Mouse (Mus musculus): ENCODE measurements around the gene Txk. TPM values are rescaled to one million over a fixed set of nuclear protein-coding genes. Genes with fewer than 3 reads are reported as not detected.

The Txk gene
- polyA plus RNA-seq (2014; fragmentation: Nextera tagmentation; extraction: Ambion mirVana) = 0.26 TPM in 1 of 2 replicates, not detected in the other

- WGBS = 80% methylated on average over 5 of the region's 5 CpGs
Observed at GRCm38 (mm10) chr5:72752585-72752984, at the start of gene Txk. TSS of gene Txk (minus strand) at chr5:72752777.

GRCm38 (mm10) chr5:72798563-72798962 lies 46.0 kb upstream of the Txk start:
- Histone ChIP-seq H3K9ac (ENCODE audit: low read depth, low read length) (no peak overlapping the region), H3K4me2 (replicated peaks; ENCODE audit: low read depth, low read length) (no peak overlapping the region), H3K4me1 (ENCODE audit: control insufficient read depth, insufficient read depth, low read length) (peaks cover 4% of the 10 kb centered on the region), H3K27ac (ENCODE audit: low read depth, low read length) (no peak overlapping the region), H3K36me3 (ENCODE audit: control insufficient read depth, insufficient read depth, low read length) (no peaks in the 10 kb centered on the region), H3K9me3 (ENCODE audit: control insufficient read depth, low read length) (no peaks in the 10 kb centered on the region), H3K4me3 (ENCODE audit: low read length) (no peak overlapping the region), H3K27me3 (ENCODE audit: control insufficient read depth, insufficient read depth, low read length) (no peaks in the 10 kb centered on the region)
- WGBS = 80% methylated on average over 4 of the region's 4 CpGs
- ATAC-seq (ENCODE audit: low FRiP score, low TSS enrichment) = no peak

More at GRCm38 (mm10) chr5:72752585-72752984, at the start of gene Txk:
- no peaks in the 10 kb centered on the region for H3K36me3 ChIP-seq (ENCODE audit: control insufficient read depth, insufficient read depth, low read length)
- no peak for ATAC-seq (ENCODE audit: low FRiP score, low TSS enrichment)
- H3K27me3 ChIP-seq (ENCODE audit: control insufficient read depth, insufficient read depth, low read length) = no peaks in the 10 kb centered on the region
- no peaks in the 10 kb centered on the region for H3K9me3 ChIP-seq (ENCODE audit: control insufficient read depth, low read length)
- H3K9ac ChIP-seq (ENCODE audit: low read depth, low read length) = no peak within 1 kb of the TSS
- no peak within 1 kb of the TSS for H3K4me3 ChIP-seq (ENCODE audit: low read length)
- H3K4me2 ChIP-seq (replicated peaks; ENCODE audit: low read depth, low read length) = no peak within 1 kb of the TSS
- H3K4me1 ChIP-seq (ENCODE audit: control insufficient read depth, insufficient read depth, low read length) = no peaks in the 10 kb centered on the region
- H3K27ac ChIP-seq (ENCODE audit: low read depth, low read length) = no peak within 1 kb of the TSS

GRCm38 (mm10) chr5:72796186-72796613 lies 43.6 kb upstream of the Txk start:
- WGBS = 49% methylated on average over 14 of the region's 14 CpGs
- no peaks in the 10 kb centered on the region for H3K36me3 ChIP-seq (ENCODE audit: control insufficient read depth, insufficient read depth, low read length)
- peak; percentile 32; the same call in 1 of the 2 replicates for ATAC-seq (ENCODE audit: low FRiP score, low TSS enrichment)
- H3K27ac ChIP-seq (ENCODE audit: low read depth, low read length) = peak overlapping the region; percentile 55
- H3K9me3 ChIP-seq (ENCODE audit: control insufficient read depth, low read length) = no peaks in the 10 kb centered on the region
- H3K4me1 ChIP-seq (ENCODE audit: control insufficient read depth, insufficient read depth, low read length) = peaks cover 10% of the 10 kb centered on the region; the same call in 1 of the 2 replicates
- H3K4me3 ChIP-seq (ENCODE audit: low read length) = peak overlapping the region; percentile 6; the same call in 1 of the 2 replicates
- H3K9ac ChIP-seq (ENCODE audit: low read depth, low read length) = no peak overlapping the region; the same call in 1 of the 2 replicates
- no peaks in the 10 kb centered on the region for H3K27me3 ChIP-seq (ENCODE audit: control insufficient read depth, insufficient read depth, low read length)
- peak overlapping the region; percentile 30 for H3K4me2 ChIP-seq (replicated peaks; ENCODE audit: low read depth, low read length)

GRCm38 (mm10) chr5:72793309-72793850 lies 40.8 kb upstream of the Txk start:
- H3K27me3 ChIP-seq (ENCODE audit: control insufficient read depth, insufficient read depth, low read length) = no peaks in the 10 kb centered on the region
- no peaks in the 10 kb centered on the region for H3K9me3 ChIP-seq (ENCODE audit: control insufficient read depth, low read length)
- 71% methylated on average over 3 of the region's 3 CpGs for WGBS
- H3K9ac ChIP-seq (ENCODE audit: low read depth, low read length) = no peak overlapping the region
- ATAC-seq (ENCODE audit: low FRiP score, low TSS enrichment) = no peak
- no peak overlapping the region for H3K27ac ChIP-seq (ENCODE audit: low read depth, low read length)
- no peak overlapping the region for H3K4me2 ChIP-seq (replicated peaks; ENCODE audit: low read depth, low read length)
- H3K4me3 ChIP-seq (ENCODE audit: low read length) = no peak overlapping the region
- H3K36me3 ChIP-seq (ENCODE audit: control insufficient read depth, insufficient read depth, low read length) = no peaks in the 10 kb centered on the region
- peaks cover 10% of the 10 kb centered on the region; the same call in 1 of the 2 replicates for H3K4me1 ChIP-seq (ENCODE audit: control insufficient read depth, insufficient read depth, low read length)

- Histone ChIP-seq H3K4me1 (ENCODE audit: control insufficient read depth, insufficient read depth, low read length) (peaks cover 10% of the 10 kb centered on the region; the same call in 1 of the 2 replicates), H3K9ac (ENCODE audit: low read depth, low read length) (no peak overlapping the region), H3K27ac (ENCODE audit: low read depth, low read length) (0 out of 2 replicates have a peak overlapping the region, but pooled peaks have one; percentile 37), H3K4me3 (ENCODE audit: low read length) (no peak overlapping the region), H3K27me3 (ENCODE audit: control insufficient read depth, insufficient read depth, low read length) (no peaks in the 10 kb centered on the region), H3K4me2 (replicated peaks; ENCODE audit: low read depth, low read length) (no peak overlapping the region), H3K36me3 (ENCODE audit: control insufficient read depth, insufficient read depth, low read length) (no peaks in the 10 kb centered on the region), H3K9me3 (ENCODE audit: control insufficient read depth, low read length) (no peaks in the 10 kb centered on the region)
- peak; percentile 89 for ATAC-seq (ENCODE audit: low FRiP score, low TSS enrichment)
- 4% methylated on average over 6 of the region's 6 CpGs for WGBS
Observed at GRCm38 (mm10) chr5:72791789-72792188, 39.2 kb upstream of the Txk start.

- WGBS = 25% methylated on average over 4 of the region's 4 CpGs
- Histone ChIP-seq H3K4me1 (ENCODE audit: control insufficient read depth, insufficient read depth, low read length) (peaks cover 10% of the 10 kb centered on the region; the same call in 1 of the 2 replicates), H3K4me2 (replicated peaks; ENCODE audit: low read depth, low read length) (no peak overlapping the region), H3K9ac (ENCODE audit: low read depth, low read length) (no peak overlapping the region), H3K27ac (ENCODE audit: low read depth, low read length) (0 out of 2 replicates have a peak overlapping the region, but pooled peaks have one; percentile 37), H3K27me3 (ENCODE audit: control insufficient read depth, insufficient read depth, low read length) (no peaks in the 10 kb centered on the region), H3K36me3 (ENCODE audit: control insufficient read depth, insufficient read depth, low read length) (no peaks in the 10 kb centered on the region), H3K9me3 (ENCODE audit: control insufficient read depth, low read length) (no peaks in the 10 kb centered on the region), H3K4me3 (ENCODE audit: low read length) (no peak overlapping the region)
- ATAC-seq (ENCODE audit: low FRiP score, low TSS enrichment) = 0 out of 2 replicates have a peak, but pooled peaks have one; percentile 15
Observed at GRCm38 (mm10) chr5:72791386-72791785, 38.8 kb upstream of the Txk start.

- 43% methylated on average over 4 of the region's 4 CpGs for WGBS
- Histone ChIP-seq H3K9ac (ENCODE audit: low read depth, low read length) (no peak overlapping the region), H3K4me1 (ENCODE audit: control insufficient read depth, insufficient read depth, low read length) (no peaks in the 10 kb centered on the region), H3K27me3 (ENCODE audit: control insufficient read depth, insufficient read depth, low read length) (no peaks in the 10 kb centered on the region), H3K27ac (ENCODE audit: low read depth, low read length) (no peak overlapping the region), H3K4me2 (replicated peaks; ENCODE audit: low read depth, low read length) (no peak overlapping the region), H3K36me3 (ENCODE audit: control insufficient read depth, insufficient read depth, low read length) (no peaks in the 10 kb centered on the region), H3K4me3 (ENCODE audit: low read length) (no peak overlapping the region), H3K9me3 (ENCODE audit: control insufficient read depth, low read length) (no peaks in the 10 kb centered on the region)
- ATAC-seq (ENCODE audit: low FRiP score, low TSS enrichment) = no peak
Observed at GRCm38 (mm10) chr5:72785451-72785850, 32.9 kb upstream of the Txk start.

GRCm38 (mm10) chr5:72784719-72785118 lies 32.1 kb upstream of the Txk start:
- no peak overlapping the region for H3K9ac ChIP-seq (ENCODE audit: low read depth, low read length)
- no peaks in the 10 kb centered on the region for H3K27me3 ChIP-seq (ENCODE audit: control insufficient read depth, insufficient read depth, low read length)
- WGBS = 33% methylated on average over 3 of the region's 3 CpGs
- no peaks in the 10 kb centered on the region for H3K4me1 ChIP-seq (ENCODE audit: control insufficient read depth, insufficient read depth, low read length)
- no peaks in the 10 kb centered on the region for H3K9me3 ChIP-seq (ENCODE audit: control insufficient read depth, low read length)
- no peak overlapping the region for H3K4me3 ChIP-seq (ENCODE audit: low read length)
- no peaks in the 10 kb centered on the region for H3K36me3 ChIP-seq (ENCODE audit: control insufficient read depth, insufficient read depth, low read length)
- H3K4me2 ChIP-seq (replicated peaks; ENCODE audit: low read depth, low read length) = no peak overlapping the region
- no peak for ATAC-seq (ENCODE audit: low FRiP score, low TSS enrichment)
- no peak overlapping the region for H3K27ac ChIP-seq (ENCODE audit: low read depth, low read length)

GRCm38 (mm10) chr5:72783957-72784356 lies 31.4 kb upstream of the Txk start:
- H3K9ac ChIP-seq (ENCODE audit: low read depth, low read length) = no peak overlapping the region
- H3K27me3 ChIP-seq (ENCODE audit: control insufficient read depth, insufficient read depth, low read length) = no peaks in the 10 kb centered on the region
- no peaks in the 10 kb centered on the region for H3K36me3 ChIP-seq (ENCODE audit: control insufficient read depth, insufficient read depth, low read length)
- H3K4me2 ChIP-seq (replicated peaks; ENCODE audit: low read depth, low read length) = no peak overlapping the region
- no peaks in the 10 kb centered on the region for H3K9me3 ChIP-seq (ENCODE audit: control insufficient read depth, low read length)
- no peak overlapping the region for H3K4me3 ChIP-seq (ENCODE audit: low read length)
- no peaks in the 10 kb centered on the region for H3K4me1 ChIP-seq (ENCODE audit: control insufficient read depth, insufficient read depth, low read length)
- WGBS = 27% methylated on average over 8 of the region's 8 CpGs
- no peak overlapping the region for H3K27ac ChIP-seq (ENCODE audit: low read depth, low read length)
- peak; percentile 68; the same call in 1 of the 2 replicates for ATAC-seq (ENCODE audit: low FRiP score, low TSS enrichment)

Data from kidney, embryonic 14.5 days (tissue).